Mouse (Mus musculus) MEL (cell line): ENCODE data around the gene Dmrta2.

Experiments used
- CHD2 ChIP-seq: IDR thresholded peaks from 2 replicates; pipeline ENCODE4 v1.6.1; 2011; ENCODE audit warnings: low read length, improper control_type of control experiment
- CTCF ChIP-seq, 3 experiments: IDR thresholded peaks in 2 of 3; conservative IDR thresholded peaks in 1 of 3; 2 replicates each; pipeline ENCODE4 v1.5.1; 2011 to 2012; ENCODE audit warnings: low read length in 3 of 3, low read depth in 2 of 3, mild to moderate bottlenecking in 2 of 3, improper control_type of control experiment in 1 of 3, inconsistent platforms in 1 of 3, mixed read lengths in 1 of 3, moderate library complexity in 1 of 3; ENCODE audit not compliant: control insufficient read depth in 1 of 3, insufficient read depth in 1 of 3, poor library complexity in 1 of 3, severe bottlenecking in 1 of 3

DNA sequence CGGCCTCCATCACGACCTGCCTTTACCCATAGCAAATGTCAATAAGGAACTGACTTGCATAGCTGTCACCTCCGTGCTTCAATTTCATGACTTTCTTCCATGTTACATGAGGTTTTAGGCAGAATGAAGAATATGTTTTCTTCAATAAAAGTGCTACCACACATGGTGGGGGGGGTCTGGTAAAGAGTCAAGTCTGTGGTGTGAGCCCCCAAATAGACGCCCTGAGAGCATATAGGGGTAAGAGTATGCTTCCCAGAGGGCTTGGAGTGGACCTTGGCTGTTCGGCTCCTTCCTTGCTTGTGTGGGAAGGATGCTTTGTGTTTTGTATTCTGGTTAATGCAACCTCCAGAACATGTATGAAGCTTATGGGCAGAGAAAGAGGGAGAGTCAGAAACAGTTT is 8.3 kb upstream of the Dmrta2 start:
- TF ChIP-seq CTCF (IDR thresholded peaks at IDR 0.05 in 2 of 3, conservative IDR thresholded peaks at IDR 0.05 in 1 of 3; ENCODE audit: control insufficient read depth in 1 of 3, insufficient read depth in 1 of 3, low read depth in 2 of 3, low read length in 3 of 3, poor library complexity in 1 of 3, severe bottlenecking in 1 of 3) = no peak
- no peak for TF ChIP-seq CHD2
